Mouse (Mus musculus): ENCODE results near the gene Olfr895. TPM values are rescaled to one million over a fixed set of nuclear protein-coding genes. Genes with fewer than 3 reads are reported as not detected.

Gene Olfr895
- not detected for total RNA-seq (2021)
- long read RNA-seq, experiment 1: 0 reads
- long read RNA-seq, experiment 2: 0 reads

DNA sequence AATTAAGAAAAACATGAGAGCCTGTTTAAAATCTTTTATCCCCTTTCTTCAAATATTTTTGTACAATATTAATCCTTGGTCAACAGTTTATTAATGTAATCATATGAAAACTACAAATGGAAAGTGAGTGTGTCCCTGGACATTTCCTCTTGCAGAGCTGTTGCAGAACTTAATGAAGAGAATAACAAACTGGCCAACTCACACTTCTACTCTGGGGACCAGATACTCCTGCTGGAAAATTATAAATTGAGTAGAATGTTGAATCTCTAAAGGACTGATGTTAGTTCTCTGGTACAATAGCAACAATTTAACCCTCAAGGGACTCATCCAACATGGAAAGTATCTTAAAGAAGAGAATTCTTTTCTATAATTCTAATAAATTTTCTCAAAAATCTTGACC is at the start of gene Olfr895:
TSS of gene Olfr895 (plus strand) at position 301 of the 400 bp plus-strand sequence.
- no peak for DNase-seq (ENCODE audit: low spot score in 2 of 2)

DNA sequence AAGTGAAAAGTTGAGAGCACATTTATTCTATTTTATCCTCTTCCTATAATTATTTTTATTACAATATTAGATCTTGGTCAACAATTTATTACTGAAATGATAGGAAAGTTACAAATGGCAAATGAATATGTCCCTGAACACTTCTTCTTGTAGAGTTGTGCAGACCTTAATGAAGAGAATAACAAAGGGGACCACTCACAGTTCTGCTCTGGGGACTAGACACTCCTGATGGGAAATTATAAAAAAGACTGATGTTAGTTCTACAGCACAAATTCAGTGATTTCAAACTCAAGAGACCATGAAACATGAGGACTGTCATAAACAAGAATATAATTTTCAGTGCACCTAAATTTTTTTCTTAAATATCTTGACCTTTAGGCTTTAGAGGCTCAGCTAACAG is 15.2 kb upstream of the Olfr895 start, which contains the start of gene Olfr143:
TSS of gene Olfr143 (plus strand) at position 301 of the 400 bp plus-strand sequence.
- no peak for DNase-seq (ENCODE audit: low spot score in 2 of 2)

DNA sequence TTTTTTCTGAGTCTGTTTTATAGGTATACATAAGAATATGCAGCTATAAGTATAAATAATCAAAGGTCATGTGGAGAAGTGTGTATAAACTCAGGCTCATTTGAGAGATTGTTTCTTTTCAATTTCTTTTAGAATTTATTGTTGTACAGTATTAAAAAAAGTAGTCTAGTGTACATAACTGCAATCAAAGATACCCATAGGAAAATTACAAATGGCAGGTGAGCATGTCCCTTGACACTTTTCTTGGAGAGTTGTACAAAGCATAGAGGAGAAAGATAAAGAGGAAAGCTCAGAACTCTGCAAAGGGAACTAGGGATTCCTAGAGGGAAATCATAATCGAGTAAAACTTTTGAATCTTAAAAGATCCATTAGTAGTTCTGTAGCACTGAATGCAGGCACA is 23.2 kb downstream of the Olfr895 start, which contains the start of gene Olfr896-ps1:
TSS of gene Olfr896-ps1 (plus strand) at position 301 of the 400 bp plus-strand sequence.
- DNase-seq (ENCODE audit: low spot score in 2 of 2): no peak

Other genes with a start within 250 kb of the Olfr895 start
- gene Olfr883, start 242.0 kb upstream of the Olfr895 start, total RNA-seq (2021): not detected
- not detected for gene Olfr884, start 221.3 kb upstream of the Olfr895 start, total RNA-seq (2021)
- not detected for gene Olfr885, start 206.5 kb upstream of the Olfr895 start, total RNA-seq (2021)
- gene Olfr887, start 183.8 kb upstream of the Olfr895 start, total RNA-seq (2021): not detected
- gene Olfr888, start 159.7 kb upstream of the Olfr895 start, total RNA-seq (2021): not detected
- under 1 TPM; 0.10 to 0.35 TPM for gene Olfr889, start 152.7 kb upstream of the Olfr895 start, total RNA-seq (2021)
- gene Olfr890, start 125.3 kb upstream of the Olfr895 start, total RNA-seq (2021): not detected
- not detected for gene Olfr891, start 87.0 kb upstream of the Olfr895 start, total RNA-seq (2021)
- not detected for gene Olfr893, start 59.5 kb upstream of the Olfr895 start, total RNA-seq (2021)
- gene Olfr894, start 49.8 kb upstream of the Olfr895 start, total RNA-seq (2021): not detected
- not detected for gene Olfr143, start 15.1 kb upstream of the Olfr895 start, total RNA-seq (2021)
- gene Olfr896-ps1, start 23.3 kb downstream of the Olfr895 start, total RNA-seq (2021): not detected
- gene Olfr25, start 61.2 kb downstream of the Olfr895 start, total RNA-seq (2021): not detected
- not detected for gene Olfr898, start 80.6 kb downstream of the Olfr895 start, total RNA-seq (2021)
- not detected for gene Olfr250, start 99.0 kb downstream of the Olfr895 start, total RNA-seq (2021)
- gene Olfr251, start 109.2 kb downstream of the Olfr895 start, total RNA-seq (2021): not detected
- gene Olfr147, start 133.8 kb downstream of the Olfr895 start, total RNA-seq (2021): not detected
- not detected for gene Olfr901, start 161.6 kb downstream of the Olfr895 start, total RNA-seq (2021)
- not detected for gene Olfr902, start 179.8 kb downstream of the Olfr895 start, total RNA-seq (2021)
- gene Olfr904, start 195.3 kb downstream of the Olfr895 start, total RNA-seq (2021): not detected
- under 1 TPM in 1 of 2 experiments, not detected in 1; 0.06 TPM for gene Olfr905, start 203.3 kb downstream of the Olfr895 start, total RNA-seq (2021)
- not detected for gene Olfr906, start 219.2 kb downstream of the Olfr895 start, total RNA-seq (2021)
- not detected for gene Olfr907, start 227.9 kb downstream of the Olfr895 start, total RNA-seq (2021)